Mouse (Mus musculus) neural tube, embryonic 12.5 days (tissue): Measurements from ENCODE around the gene Bst1. TPM values are rescaled to one million over a fixed set of nuclear protein-coding genes. Genes with fewer than 3 reads are reported as not detected.

Experiments
- ATAC-seq: fragments of 200-750 bp; cut with Nextera tagmentation; 2 replicates; pipeline ENCODE4 v1.8.0; 2017; ENCODE audit warnings: low read depth, mild to moderate bottlenecking, moderate TSS enrichment, moderate library complexity; ENCODE audit not compliant: low FRiP score
- H3K27ac ChIP-seq: fragments of 300-500 bp; sonication (generic); 2 replicates; pipeline ENCODE4 v1.5.1; 2016
- H3K27me3 ChIP-seq: fragments of 300-500 bp; sonication (generic); replicated peaks from 2 replicates; pipeline ENCODE4 v1.6.1; 2016; ENCODE audit warnings: mild to moderate bottlenecking
- H3K36me3 ChIP-seq: fragments of 300-500 bp; sonication (generic); 2 replicates; pipeline ENCODE4 v1.6.1; 2016; ENCODE audit warnings: mild to moderate bottlenecking
- H3K4me1 ChIP-seq: fragments of 300-500 bp; sonication (generic); 2 replicates; pipeline ENCODE4 v1.6.1; 2016
- H3K4me2 ChIP-seq: fragments of 300-500 bp; sonication (generic); replicated peaks from 2 replicates; pipeline ENCODE4 v1.6.1; 2016; ENCODE audit warnings: mild to moderate bottlenecking
- H3K4me3 ChIP-seq: fragments of 300-500 bp; sonication (generic); 2 replicates; pipeline ENCODE4 v1.5.1; 2016
- H3K9ac ChIP-seq: fragments of 300-500 bp; sonication (generic); 2 replicates; pipeline ENCODE4 v1.6.1; 2016; ENCODE audit warnings: mild to moderate bottlenecking
- H3K9me3 ChIP-seq: fragments of 300-500 bp; sonication (generic); 2 replicates; pipeline ENCODE4 v1.6.1; 2016; ENCODE audit warnings: mild to moderate bottlenecking
- WGBS: fragments of 180-500 bp; shearing (Covaris S2); methylation state at CpG from one replicate; pipeline ENCODE4 v1.1.7; 2016; 5-methylcytosine and 5-hydroxymethylcytosine counted together
- polyA plus RNA-seq: library from polyadenylated mRNA; unstranded; fragments of >200 nt; fragmentation: Nextera tagmentation; extraction: Ambion mirVana; gene quantifications from 2 replicates; pipeline ENCODE4 v1.2.1, GENCODE M21; 2016

The Bst1 gene
- polyA plus RNA-seq, 1 experiment from 2014 or later, result not detected

DNA sequence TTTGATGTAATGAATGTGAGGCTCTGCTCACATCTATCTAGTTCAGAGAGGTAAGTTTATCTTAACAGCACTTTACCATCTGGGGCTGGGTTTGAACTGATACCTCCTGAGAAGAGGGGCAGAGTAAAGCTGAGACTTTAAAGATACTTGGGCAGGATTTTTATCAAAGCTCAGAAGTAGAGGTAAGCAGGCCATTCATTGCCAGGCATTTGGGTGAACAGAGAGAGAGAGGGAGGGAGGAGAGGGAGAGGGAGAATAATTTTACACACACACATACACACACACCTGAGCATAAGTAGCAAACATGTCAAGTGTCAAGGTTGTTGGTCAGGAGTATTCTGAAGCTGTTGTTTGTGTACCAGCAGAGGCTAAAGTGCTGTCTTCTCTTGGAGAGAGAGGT lies 49.6 kb downstream of the Bst1 start, which contains the start of gene Cd38:
Gene Cd38 (plus strand): TSS at position 301 of the 400 bp plus-strand sequence.
- no peaks in the 10 kb centered on the region for H3K9me3 ChIP-seq
- peak within 1 kb of the TSS; percentile 30; the same call in 1 of the 2 replicates for H3K9ac ChIP-seq
- ATAC-seq, result no peak
- H3K4me2 ChIP-seq, result peak within 1 kb of the TSS; percentile 64
- H3K27ac ChIP-seq, result no peak within 1 kb of the TSS
- H3K36me3 ChIP-seq, result no peaks in the 10 kb centered on the region
- peak within 1 kb of the TSS; percentile 26 for H3K4me3 ChIP-seq
- H3K27me3 ChIP-seq, result no peaks in the 10 kb centered on the region
- peaks cover 8% of the 10 kb centered on the region for H3K4me1 ChIP-seq

DNA sequence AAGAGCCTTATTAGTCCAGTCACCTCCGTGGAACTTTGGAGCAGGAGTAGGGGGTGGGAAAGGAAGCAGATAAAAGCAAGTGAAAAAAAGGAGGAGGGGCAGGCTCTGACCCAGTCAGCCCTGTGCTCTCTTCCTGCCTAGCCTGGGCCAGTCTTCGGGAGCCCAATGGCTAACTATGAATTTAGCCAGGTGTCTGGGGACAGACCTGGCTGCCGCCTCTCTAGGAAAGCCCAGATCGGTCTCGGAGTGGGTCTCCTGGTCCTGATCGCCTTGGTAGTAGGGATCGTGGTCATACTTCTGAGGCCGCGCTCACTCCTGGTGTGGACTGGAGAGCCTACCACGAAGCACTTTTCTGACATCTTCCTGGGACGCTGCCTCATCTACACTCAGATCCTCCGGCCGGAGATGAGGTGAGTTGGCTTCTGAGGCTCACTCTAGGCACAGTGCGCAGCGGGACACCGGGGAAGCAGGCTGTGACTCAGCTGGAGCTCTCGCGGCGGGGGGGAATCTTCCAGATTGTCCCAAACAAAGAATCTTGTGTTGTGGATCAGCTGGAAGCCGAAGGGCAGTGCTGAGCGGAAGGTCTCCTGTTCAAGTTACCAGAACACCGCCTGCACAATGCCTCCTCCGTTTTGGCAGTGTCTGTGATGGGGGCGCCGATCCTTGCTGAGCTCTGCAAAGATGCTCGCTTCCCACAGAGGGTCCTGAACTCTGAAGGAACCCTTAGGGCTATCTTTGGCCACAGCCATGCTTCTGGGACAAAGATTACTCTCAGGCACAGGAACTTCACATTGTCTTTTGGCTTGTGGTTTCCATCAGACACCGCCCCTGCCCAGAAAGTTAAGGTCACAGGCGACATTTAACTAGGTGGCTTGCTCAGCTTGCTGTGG lies 50.3 kb downstream of the Bst1 start:
- H3K9ac ChIP-seq, result peak overlapping the region; percentile 30; the same call in 1 of the 2 replicates
- 4% methylated on average over 28 of the region's 28 CpGs for WGBS
- H3K4me1 ChIP-seq, result peaks cover 8% of the 10 kb centered on the region
- peak overlapping the region; percentile 64 for H3K4me2 ChIP-seq
- no peaks in the 10 kb centered on the region for H3K9me3 ChIP-seq
- H3K4me3 ChIP-seq, result peak overlapping the region; percentile 26
- no peaks in the 10 kb centered on the region for H3K27me3 ChIP-seq
- H3K27ac ChIP-seq, result no peak overlapping the region
- no peaks in the 10 kb centered on the region for H3K36me3 ChIP-seq
- ATAC-seq, result peak; percentile 56

DNA sequence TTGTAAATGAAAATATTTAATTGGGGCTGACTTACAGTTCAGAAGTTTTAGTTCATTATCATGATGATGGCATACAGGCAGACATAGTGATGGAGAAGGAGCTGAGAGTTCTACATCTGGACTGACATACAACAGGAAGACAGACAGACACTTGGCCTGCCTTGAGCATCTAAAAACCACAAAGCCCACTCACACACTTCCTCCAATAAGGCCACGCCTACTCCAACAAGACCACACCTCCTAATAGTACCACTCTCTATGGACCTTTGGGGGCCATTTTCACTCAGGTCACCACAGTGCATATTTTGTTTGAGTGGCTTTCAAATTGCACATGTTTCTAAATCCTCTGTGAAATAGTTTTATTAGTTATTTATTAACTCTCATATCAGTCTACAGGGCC lies 53.2 kb downstream of the Bst1 start:
- no peak for ATAC-seq
- H3K27me3 ChIP-seq, result no peaks in the 10 kb centered on the region
- H3K36me3 ChIP-seq, result no peaks in the 10 kb centered on the region
- H3K9ac ChIP-seq, result no peak overlapping the region
- no peak overlapping the region for H3K27ac ChIP-seq
- 81% methylated on average over 1 of the region's 1 CpGs for WGBS
- H3K4me1 ChIP-seq, result peaks cover 8% of the 10 kb centered on the region
- no peak overlapping the region for H3K4me2 ChIP-seq
- no peaks in the 10 kb centered on the region for H3K9me3 ChIP-seq
- H3K4me3 ChIP-seq, result no peak overlapping the region

DNA sequence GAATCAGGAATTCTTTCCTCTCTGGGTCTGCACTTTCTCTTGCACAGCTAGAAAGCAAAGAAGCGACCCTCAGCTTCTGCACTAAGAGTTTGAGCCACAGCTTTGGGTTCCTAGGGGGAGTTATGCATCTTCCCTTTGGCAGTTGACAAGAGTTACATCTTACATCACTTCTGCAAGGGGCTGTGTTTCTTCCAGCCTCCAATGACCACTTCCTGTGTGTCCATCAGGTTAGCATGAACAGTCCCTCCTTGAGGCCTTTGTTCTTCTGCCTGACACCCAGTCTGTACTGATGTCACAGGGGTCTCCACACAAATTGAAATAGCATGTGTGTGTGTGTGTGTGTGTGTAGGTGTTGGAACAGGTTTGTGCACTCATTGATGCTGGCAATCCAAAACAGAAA lies 54.0 kb downstream of the Bst1 start:
- H3K36me3 ChIP-seq, result no peaks in the 10 kb centered on the region
- 73% methylated on average over 1 of the region's 1 CpGs for WGBS
- no peaks in the 10 kb centered on the region for H3K27me3 ChIP-seq
- H3K9ac ChIP-seq, result no peak overlapping the region
- peaks cover 8% of the 10 kb centered on the region for H3K4me1 ChIP-seq
- H3K9me3 ChIP-seq, result no peaks in the 10 kb centered on the region
- ATAC-seq, result no peak
- H3K4me3 ChIP-seq, result no peak overlapping the region
- no peak overlapping the region for H3K27ac ChIP-seq
- no peak overlapping the region for H3K4me2 ChIP-seq

DNA sequence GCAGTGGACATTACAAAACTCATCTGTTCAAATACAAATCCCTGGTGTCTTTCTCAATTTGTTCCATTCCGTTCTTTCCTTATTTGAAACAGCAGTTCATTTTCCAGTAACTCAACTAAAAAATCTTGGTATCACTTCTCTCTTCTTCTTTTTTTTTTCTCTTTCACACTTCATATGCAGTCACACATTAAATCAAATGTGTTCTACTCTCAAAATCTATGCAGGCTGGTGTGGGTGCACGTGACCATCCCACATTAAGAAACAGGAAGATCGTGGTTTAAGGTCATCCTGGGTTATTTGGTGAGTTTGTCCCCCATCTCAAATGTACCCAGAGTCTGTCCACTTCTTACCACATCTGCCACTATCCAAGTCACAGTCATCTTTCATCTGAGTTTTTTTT lies 63.3 kb downstream of the Bst1 start:
- Histone ChIP-seq H3K27ac (no peak overlapping the region), H3K4me3 (no peak overlapping the region), H3K36me3 (no peaks in the 10 kb centered on the region), H3K9ac (no peak overlapping the region), H3K4me1 (no peaks in the 10 kb centered on the region), H3K9me3 (no peaks in the 10 kb centered on the region), H3K4me2 (no peak overlapping the region), H3K27me3 (no peaks in the 10 kb centered on the region)
- ATAC-seq, result no peak
- 93% methylated on average over 3 of the region's 3 CpGs for WGBS

DNA sequence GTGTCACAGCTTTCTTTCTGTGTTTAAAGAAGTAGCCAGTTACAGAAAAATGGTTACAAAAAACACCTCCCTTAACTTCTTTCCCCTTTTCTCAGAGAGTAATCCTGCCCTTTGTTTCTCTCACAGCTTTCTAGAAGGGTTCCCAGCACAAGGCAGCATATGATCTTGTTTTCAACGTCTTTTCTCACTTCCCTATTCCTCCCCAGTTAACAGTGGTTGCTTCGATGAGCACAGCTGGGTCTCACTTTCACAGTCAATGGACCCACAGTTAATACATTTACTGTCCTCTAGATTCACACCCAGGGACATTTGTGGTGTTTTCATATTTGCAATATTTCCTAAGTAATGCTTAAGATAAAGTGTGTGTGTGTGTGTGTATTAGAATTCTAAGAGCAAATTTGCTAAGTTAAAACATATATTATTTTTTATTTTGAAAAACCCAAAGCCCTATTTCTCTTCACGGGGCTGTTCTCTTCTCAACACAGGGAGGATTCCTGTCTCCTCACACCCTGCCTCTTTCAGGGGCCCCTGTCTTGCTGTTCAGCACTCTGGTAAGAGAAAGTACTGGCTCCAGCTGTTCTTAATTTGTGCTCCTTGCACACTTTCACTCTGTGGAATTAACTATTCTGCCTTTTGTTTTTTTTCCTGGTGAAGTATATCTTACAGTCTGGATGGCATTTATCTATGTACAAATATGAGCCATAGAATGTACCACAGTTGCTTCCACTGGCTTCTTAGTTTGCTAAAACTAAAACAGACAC lies 66.6 kb downstream of the Bst1 start:
- Histone ChIP-seq H3K4me1 (no peaks in the 10 kb centered on the region), H3K36me3 (no peaks in the 10 kb centered on the region), H3K27ac (no peak overlapping the region), H3K27me3 (no peaks in the 10 kb centered on the region), H3K4me3 (no peak overlapping the region), H3K4me2 (no peak overlapping the region), H3K9me3 (no peaks in the 10 kb centered on the region), H3K9ac (no peak overlapping the region)
- WGBS, result 33% methylated on average over 3 of the region's 3 CpGs
- ATAC-seq, result no peak

DNA sequence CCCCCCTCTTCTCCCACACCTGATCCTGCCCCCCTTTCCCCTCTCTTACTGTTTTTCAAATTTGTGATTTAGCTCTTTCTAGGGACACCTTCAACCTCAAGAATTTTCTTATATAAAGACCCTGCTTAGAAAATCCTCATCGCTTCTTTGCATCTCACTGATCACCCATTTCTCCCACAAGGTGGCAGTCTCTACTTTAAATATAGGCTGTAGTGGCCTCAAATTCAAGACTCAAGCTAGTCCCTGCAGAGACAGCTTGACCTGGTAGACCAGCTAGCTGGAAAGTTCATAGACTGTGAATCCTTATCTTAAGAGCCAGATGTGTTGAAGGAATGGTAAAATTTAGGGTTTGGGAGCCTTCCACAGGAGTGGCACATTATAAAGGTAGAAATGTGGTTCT lies 73.7 kb downstream of the Bst1 start:
- Histone ChIP-seq H3K27ac (no peak overlapping the region), H3K4me3 (no peak overlapping the region), H3K9me3 (no peaks in the 10 kb centered on the region), H3K4me2 (no peak overlapping the region), H3K27me3 (no peaks in the 10 kb centered on the region), H3K36me3 (no peaks in the 10 kb centered on the region), H3K9ac (no peak overlapping the region), H3K4me1 (no peaks in the 10 kb centered on the region)
- 24% methylated on average over 1 of the region's 1 CpGs for WGBS
- ATAC-seq, result no peak

Other genes with a start within 250 kb of the Bst1 start
- gene Cc2d2a, start 156.5 kb upstream of the Bst1 start, polyA plus RNA-seq, result 7.2 and 9.6 TPM in 2 replicates
- 59.4 and 60.1 TPM in 2 replicates for gene Fbxl5, start 2.8 kb downstream of the Bst1 start, polyA plus RNA-seq
- 5.6 and 7.0 TPM in 2 replicates for gene Cd38, start 49.7 kb downstream of the Bst1 start, polyA plus RNA-seq
- 0.55 TPM in 1 of 2 replicates, not detected in the other for gene Gm7879, start 94.3 kb downstream of the Bst1 start, polyA plus RNA-seq
- 1.3 and 1.7 TPM in 2 replicates for gene Fgfbp1, start 162.9 kb downstream of the Bst1 start, polyA plus RNA-seq